Comparison of ENCODE assay signal across 14 mouse cellular contexts in the genomic region with DNA sequence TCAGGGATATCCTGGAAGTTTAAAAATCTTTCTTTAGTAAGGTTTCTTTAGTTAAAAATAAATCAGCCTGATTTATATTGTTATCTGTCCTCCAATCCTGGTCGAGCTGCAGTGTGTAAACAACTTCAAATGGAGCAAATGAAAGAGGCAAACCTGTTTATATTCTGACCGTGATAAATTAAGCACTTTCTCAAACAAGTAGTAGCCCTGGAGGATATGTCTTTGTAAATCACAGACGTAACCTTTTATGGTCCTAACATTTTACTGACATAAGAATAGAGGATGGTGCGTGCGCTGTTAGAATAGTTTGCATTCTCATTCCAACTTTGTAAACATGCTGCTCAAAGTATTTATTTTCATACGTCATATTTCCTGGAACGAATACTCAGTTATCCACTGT.
"Had no signal": no experiment of that assay in that cellular context is flagged by ENCODE, and none has a peak within 500 bp of the region (broad histone marks: within the 10 kb centered on the region; RNA-seq: fewer than 3 reads in every experiment).

No protein-coding gene starts in this region.

- H3K9ac ChIP-seq: hindbrain, embryonic 14.5 days; limb, embryonic 13.5 days; liver, embryonic 14.5 days; neural tube, embryonic 15.5 days had no signal

- H3K27ac ChIP-seq: hindbrain, embryonic 14.5 days; limb, embryonic 13.5 days; liver, embryonic 14.5 days; midbrain, embryonic 10.5 days; neural tube, embryonic 15.5 days had no signal

- H3K4me1 ChIP-seq: neural tube, embryonic 15.5 days had no signal

- DNase-seq: kidney, adult 2 months; kidney, postnatal 25 days; lung, adult 2 months; lung, postnatal 4 days; midbrain, embryonic 14.5 days; thymus, adult 2 months; thymus, postnatal 25 days had no signal

- H3K4me2 ChIP-seq: hindbrain, embryonic 14.5 days; limb, embryonic 13.5 days; neural tube, embryonic 15.5 days had no signal

- H3K27me3 ChIP-seq: limb, embryonic 13.5 days; neural tube, embryonic 15.5 days had no signal

- H3K9me3 ChIP-seq: limb, embryonic 13.5 days; midbrain, embryonic 10.5 days; neural tube, embryonic 15.5 days had no signal

- H3K4me3 ChIP-seq: layer of hippocampus, adult 2 months; limb, embryonic 13.5 days; midbrain, embryonic 10.5 days; myocyte; neural tube, embryonic 15.5 days had no signal

- H3K36me3 ChIP-seq: limb, embryonic 13.5 days; midbrain, embryonic 10.5 days; neural tube, embryonic 15.5 days had no signal
